Mouse (Mus musculus) ovary, postnatal 14 days (tissue): ENCODE results near the gene Coro1b.
"Not testable (repeated sequence)": the region's sequence is repeated elsewhere in the genome, so short reads cannot be mapped to it uniquely, and the experiment has no call there.

ENCODE experiments used
- DNase-seq: peaks from one replicate; pipeline ENCODE4 v3.0.0; 2022; ENCODE audit warnings: low spot score

Gene Coro1b

GRCm38 (mm10) chr19:4120496-4120895 is 27.9 kb upstream of the Coro1b start:
- DNase-seq, result no peak

- peak; percentile 97 for DNase-seq
Observed at GRCm38 (mm10) chr19:4121097-4121805, 27.2 kb upstream of the Coro1b start.

- not testable (repeated sequence) for DNase-seq
Observed at GRCm38 (mm10) chr19:4121896-4122295, 26.5 kb upstream of the Coro1b start.

GRCm38 (mm10) chr19:4122411-4123370 is 25.7 kb upstream of the Coro1b start:
- no peak for DNase-seq

- no peak for DNase-seq
Observed at GRCm38 (mm10) chr19:4124432-4124831, 24.0 kb upstream of the Coro1b start.

- not testable (repeated sequence) for DNase-seq
Observed at GRCm38 (mm10) chr19:4125268-4125667, 23.2 kb upstream of the Coro1b start.

- peak; percentile 93 for DNase-seq
Observed at GRCm38 (mm10) chr19:4125741-4126696, 22.4 kb upstream of the Coro1b start, which contains the start of gene Aip. Gene Aip, minus strand, starts transcription at chr19:4125858.

- DNase-seq, result no peak
Observed at GRCm38 (mm10) chr19:4126759-4127495, 21.5 kb upstream of the Coro1b start.

GRCm38 (mm10) chr19:4129462-4129861 is 19.0 kb upstream of the Coro1b start:
- no peak for DNase-seq

GRCm38 (mm10) chr19:4130106-4130505 is 18.3 kb upstream of the Coro1b start:
- no peak for DNase-seq

GRCm38 (mm10) chr19:4131075-4131474 is 17.3 kb upstream of the Coro1b start:
- DNase-seq, result no peak

GRCm38 (mm10) chr19:4131768-4132167 is 16.7 kb upstream of the Coro1b start:
- DNase-seq, result no peak

- no peak for DNase-seq
Observed at GRCm38 (mm10) chr19:4134354-4134753, 14.1 kb upstream of the Coro1b start.

- DNase-seq, result not testable (repeated sequence)
Observed at GRCm38 (mm10) chr19:4135229-4135962, 13.0 kb upstream of the Coro1b start.

- not testable (repeated sequence) for DNase-seq
Observed at GRCm38 (mm10) chr19:4135963-4136345, 12.5 kb upstream of the Coro1b start.

GRCm38 (mm10) chr19:4136463-4136862 is 12.0 kb upstream of the Coro1b start:
- DNase-seq, result no peak

- DNase-seq, result no peak
Observed at GRCm38 (mm10) chr19:4137913-4138312, 10.5 kb upstream of the Coro1b start.

- no peak for DNase-seq
Observed at GRCm38 (mm10) chr19:4139446-4139845, 9.0 kb upstream of the Coro1b start, which contains the start of gene Gpr152. Gene Gpr152, plus strand, starts transcription at chr19:4139787.

- no peak for DNase-seq
Observed at GRCm38 (mm10) chr19:4140147-4140546, 8.3 kb upstream of the Coro1b start.
